Mouse (Mus musculus): ENCODE results near the gene Mark2.
A peak's percentile ranks its signal among the peaks of the same experiment; 100 is the strongest.

Mark2 gene

DNA sequence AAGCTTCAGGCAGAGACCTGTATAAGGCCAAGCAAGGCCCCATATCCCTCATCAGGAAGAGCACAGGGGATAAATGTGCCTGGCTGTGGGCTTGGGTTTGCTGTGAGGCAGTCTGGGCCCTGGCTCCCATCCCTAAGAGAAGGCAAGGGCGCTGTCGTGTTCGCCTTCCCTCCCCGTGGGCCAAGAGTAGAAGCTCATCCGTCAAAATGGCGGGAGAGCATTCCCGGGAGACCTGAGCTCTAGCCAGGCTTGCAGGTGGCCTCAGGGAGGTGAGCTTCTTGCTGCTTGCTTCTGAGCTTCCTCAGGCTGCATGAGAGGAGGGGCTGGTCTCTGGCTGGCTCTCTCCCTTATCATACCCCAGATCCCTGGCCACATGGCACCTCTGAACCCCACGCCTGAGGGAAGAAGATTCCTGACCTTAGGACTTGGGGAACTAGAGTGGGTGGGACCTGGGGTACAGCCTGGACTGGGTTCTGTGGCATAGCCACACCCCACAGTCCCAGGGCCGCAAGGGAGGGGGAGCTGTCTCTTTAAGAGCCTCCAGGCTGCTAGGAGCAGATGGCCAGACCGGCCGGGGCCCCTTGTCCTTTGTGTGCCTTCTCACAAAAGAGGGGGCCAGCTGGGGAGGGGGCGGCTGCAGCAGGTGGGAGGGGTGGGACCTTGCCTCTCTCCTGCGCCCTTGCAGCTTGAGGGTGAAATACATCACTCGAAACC is 76.0 kb downstream of the Mark2 start:
- no peak for DNase-seq

DNA sequence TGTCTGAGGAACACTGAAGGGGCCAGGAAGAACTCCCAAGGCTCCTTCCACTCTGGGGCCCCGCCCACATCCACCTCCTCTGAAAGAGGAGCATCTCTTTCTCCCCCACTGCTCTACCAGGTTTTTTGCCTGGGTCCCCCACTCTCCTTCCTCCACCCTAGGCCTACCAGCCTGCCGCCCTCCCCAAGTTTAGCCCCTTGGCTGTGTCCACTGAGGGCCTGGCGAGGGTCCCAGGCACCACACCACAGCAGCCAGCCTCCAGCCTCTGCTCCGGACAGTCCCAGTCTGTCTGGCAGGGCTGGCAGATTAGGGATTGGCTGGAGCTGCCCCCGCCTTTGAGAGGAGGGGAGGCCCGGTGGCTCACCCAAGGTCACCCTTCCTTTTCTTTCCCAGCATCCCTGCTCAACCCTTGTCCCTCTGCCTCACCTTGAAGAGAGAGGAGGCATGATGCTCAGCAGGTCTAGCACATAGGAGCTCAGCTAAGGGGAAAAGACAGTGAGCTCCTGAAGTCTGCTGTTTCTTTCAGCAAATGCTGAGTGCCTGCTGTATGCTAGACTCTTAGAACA is 76.8 kb downstream of the Mark2 start:
- no peak for DNase-seq

DNA sequence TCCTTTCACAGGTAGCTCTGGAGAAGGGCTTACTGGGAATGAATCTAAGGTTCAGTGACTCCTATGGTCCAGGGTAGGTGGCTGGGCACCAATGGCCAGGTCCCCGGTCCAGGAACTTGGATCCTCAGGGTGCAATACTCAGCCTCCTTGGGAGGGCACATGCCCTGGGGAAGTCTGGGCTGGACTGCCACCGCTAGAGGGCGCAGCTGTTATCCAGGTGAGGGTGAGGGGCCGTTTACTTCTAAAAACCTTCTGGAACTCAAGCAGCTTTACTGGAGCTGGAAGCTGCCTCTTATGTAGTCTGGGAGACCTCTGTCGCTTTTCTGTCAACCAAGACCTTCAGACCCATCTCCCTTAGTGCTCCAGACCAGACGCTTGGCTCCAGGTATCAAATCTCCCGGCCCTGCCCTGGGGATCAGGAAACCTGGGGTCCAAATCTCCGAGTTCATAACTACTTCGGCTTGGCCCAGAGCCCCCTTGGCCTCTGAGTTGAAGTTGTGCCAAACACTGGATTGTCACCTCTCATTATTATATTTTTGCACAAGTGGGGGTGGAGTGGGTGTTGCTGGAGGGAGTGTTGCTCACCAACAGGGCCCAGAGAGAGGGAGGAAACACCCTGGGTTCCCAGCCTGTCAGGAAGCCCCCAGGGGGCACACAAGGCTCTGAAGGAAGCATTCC is 77.4 kb downstream of the Mark2 start:
- DNase-seq: peak; percentile 78 to 83

DNA sequence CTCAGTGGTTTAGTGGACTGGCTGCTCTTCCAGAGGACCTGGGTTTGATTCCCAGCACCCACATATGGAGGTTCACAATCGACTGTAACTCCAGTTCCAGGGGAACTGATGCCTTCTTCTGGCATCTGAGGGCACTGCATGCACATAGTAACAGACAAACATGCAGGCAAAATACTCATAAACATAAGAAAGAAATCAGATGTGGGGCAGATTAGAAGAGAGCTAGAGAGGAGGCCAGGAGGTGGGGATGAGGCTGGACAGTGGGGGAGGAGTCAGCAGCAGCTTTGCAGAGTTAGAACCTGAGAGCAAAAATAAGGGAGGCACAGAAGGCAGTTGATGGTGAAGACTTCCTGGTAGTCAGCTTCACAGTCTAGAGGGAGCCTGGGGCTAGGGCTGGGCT is 79.1 kb downstream of the Mark2 start:
- DNase-seq: no peak

DNA sequence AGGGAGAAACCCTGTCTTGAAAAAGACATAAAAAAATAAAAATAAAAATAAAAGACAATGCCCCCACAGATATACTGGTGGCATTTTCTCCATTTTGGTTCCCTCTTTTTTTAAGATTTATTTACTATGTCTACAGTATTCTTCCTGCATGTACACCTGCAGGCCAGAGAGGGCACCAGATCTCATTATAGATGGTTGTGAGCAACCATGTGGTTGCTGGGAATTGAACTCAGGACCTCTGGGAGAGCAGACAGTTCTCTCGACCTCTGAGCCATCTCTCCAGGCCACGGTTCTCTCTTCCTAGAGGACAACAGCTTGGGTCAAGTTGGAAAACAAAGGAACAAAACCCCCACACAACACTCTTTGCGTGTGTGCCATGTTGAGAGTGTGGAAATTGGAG is 79.7 kb downstream of the Mark2 start:
- DNase-seq: no peak

DNA sequence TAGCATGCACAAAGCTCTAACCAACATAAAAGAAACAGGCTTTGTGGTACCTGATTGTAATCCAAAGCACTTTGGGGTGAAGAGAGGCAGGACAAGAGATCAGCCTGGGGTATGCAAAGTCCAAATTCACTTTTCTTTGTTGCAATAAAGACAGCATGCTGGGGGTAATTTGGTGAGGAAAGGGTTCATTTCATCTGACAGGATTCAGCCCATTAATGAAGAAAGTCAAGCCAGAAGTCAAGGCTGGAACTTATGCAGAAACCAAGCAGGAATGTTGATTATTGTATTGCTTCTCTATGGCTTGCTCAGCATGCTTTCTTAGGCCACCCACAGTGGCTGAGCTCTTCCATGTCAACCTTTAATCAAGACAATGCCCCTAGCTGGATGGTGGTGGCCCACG is 80.2 kb downstream of the Mark2 start:
- no peak for DNase-seq

DNA sequence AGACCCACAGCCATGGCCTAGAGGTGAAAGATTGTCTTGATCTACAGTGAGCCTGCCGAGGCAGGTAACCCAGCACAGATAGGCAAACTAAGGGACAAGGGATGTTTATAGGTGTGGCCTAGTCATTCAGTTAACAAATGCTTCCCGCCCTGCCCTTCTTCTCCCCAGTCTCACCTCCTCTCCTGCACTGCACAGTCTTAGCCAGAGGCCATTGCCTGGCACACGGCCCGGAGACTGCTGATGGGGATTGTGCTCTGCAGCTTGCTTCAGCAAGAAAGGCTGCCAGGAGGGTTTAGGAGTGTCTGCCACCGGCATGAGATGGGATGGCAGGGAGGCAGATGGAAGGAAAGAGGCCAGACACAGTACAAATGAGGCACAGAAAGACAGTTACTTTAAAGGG is 83.8 kb downstream of the Mark2 start:
- DNase-seq: no peak

DNA sequence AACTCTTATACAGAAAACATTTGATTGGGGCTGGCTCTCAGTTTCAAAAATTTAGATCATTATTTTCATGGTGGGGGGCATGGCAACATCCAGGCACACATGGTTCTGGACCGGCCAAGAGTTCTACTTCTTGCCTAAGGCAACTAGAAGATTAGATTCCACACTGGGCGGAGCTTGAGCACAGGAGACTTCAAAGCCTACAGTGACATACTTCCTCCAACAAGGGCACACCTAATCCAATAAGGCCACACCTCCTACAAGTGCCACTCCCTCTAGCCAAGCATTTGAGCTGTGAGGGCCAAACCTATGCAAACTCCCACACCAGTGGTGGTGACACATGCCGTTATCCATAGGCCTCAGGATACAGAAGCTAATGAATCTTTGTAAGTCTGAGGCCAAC is 95.6 kb downstream of the Mark2 start:
- DNase-seq: no peak

DNA sequence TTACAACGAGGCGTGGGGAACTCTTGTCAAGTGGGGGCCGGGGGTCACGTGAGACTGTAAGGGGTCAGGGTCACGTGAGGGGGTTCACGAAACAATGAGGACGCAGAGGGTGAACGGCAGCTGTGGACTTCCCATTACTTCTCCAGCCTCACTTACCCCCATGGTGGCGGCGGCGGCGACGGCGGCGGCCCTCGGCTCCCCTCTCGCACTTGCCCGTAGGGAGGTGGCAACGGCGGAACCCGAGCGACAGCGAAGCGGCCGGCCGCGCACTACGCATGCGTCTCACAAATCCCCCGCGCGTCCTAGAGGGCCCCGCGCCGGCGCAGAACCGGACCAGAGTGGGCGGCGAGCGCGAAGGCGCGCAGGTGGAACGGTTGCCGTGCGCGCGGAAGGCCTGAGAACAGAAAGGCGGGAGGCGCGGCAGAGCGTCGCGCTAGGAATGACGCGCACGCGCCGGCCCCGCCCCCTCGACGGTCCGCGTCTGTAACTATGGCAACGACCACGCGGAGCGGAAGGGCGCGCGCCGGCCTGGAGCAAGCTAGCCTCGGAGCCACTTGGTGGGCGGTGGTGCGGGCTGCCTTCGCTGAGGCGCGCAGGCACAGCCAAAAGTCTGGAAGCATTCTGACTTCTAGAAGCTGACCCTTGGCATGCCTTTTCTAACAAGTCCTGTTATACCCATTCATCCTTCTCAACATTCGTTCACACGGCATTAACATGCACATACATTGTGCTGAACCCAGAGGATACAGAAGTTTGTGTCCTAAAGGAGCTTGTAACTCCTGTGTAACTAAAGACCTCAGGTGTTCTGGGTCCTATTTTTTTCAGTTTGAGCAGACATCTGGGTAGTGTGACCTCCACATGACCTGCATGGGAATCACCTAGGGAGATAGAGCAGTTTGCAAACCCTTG is 100.6 kb downstream of the Mark2 start, which contains the start of gene Naa40:
Gene Naa40, minus strand, starts transcription at position 402 of the 909 bp plus-strand sequence.
- DNase-seq: peak; percentile 91 to 93

DNA sequence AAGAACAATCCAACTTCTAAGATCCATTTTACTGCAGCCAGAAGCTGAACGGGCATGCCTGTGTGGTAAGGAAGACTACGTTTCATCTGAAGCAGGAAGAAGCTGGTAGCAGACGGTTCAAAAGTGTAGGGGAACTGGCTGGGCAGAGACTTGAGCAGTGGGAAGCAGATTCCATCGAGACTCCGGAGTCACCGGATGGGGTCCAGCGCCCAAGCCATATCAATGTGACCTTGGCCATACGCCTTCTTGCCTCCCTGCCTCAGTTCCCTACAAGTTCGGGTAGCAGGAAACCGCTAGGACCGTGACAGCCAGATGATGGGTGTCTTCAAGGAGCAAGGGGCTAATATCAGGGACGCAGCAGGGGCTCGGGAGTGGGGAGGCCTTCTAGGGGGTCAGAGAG is 101.4 kb downstream of the Mark2 start:
- DNase-seq: no peak

DNA sequence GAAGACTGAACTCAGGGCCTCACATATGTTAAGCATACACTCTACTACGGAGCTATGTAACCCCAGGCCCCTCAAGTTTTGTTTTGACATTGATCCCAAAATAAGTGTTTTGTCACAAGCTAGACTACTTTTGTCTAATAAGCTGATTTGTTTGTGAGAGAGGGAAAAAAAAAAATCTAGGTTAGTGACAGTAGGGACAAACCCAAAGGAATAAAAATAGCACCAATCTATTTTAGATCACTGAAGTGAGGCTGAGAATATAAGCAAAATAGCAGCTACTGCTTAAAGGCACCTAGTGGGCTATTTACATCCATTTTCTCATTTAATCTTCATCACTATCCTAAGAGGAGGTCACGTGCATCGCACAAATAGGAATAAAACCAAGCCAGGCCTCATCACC is 102.1 kb downstream of the Mark2 start:
- DNase-seq: no peak

DNA sequence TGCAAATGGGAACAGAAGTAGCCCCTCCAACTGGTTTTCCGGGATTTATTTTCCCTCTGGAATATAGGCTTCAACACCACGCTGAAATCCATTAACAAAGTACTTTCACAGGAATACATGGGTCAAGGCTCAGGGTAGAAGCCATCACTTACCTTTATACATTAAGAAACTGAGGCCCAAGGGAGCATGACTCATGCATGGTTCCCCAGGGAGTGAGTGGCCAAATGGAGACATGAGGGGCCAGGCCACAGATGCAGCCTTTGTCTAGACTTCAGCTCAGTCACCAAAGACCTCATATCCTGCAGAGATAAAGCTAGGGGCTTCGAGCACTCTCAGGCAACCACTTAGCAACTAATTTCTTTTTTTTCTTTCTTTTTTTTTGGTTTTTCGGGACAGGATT is 104.9 kb downstream of the Mark2 start:
- DNase-seq: no peak

DNA sequence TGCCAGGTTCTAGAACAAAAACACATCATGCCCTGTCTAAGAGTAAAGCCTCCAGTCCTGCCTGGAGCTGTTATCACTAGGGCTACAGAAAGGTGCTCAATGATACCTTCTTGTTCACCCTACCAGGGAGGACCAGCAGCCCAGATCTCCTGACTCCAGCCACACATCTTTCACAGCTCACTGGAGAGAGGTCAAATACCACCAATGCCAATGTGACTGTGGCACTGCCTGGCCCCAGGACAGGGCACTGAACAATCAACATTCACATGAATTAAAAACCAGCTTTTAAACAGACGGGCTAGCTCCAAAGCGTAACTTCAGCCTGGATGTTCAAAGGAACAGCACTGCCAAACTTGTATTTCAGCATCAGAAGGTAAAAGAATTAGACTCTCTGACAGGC is 105.6 kb downstream of the Mark2 start:
- no peak for DNase-seq

DNA sequence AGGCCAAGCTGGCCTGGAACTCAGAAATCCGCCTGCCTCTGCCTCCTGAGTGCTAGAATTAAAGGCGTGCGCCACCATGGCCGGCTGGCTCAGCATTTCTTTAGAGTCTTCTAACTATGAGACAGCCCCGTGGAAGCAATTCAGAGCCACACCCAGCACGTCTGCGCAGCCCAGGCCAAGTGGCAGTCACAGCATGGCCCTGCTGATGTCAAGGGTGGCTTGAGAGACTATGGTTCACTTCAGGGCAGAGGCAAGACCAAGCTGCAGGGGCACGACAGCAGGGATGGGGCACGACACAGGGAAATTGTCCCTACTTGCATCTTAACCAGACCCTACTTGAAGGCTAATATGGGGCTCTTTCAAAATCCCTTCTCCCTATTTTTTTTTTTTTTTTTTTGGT is 106.2 kb downstream of the Mark2 start:
- no peak for DNase-seq

DNA sequence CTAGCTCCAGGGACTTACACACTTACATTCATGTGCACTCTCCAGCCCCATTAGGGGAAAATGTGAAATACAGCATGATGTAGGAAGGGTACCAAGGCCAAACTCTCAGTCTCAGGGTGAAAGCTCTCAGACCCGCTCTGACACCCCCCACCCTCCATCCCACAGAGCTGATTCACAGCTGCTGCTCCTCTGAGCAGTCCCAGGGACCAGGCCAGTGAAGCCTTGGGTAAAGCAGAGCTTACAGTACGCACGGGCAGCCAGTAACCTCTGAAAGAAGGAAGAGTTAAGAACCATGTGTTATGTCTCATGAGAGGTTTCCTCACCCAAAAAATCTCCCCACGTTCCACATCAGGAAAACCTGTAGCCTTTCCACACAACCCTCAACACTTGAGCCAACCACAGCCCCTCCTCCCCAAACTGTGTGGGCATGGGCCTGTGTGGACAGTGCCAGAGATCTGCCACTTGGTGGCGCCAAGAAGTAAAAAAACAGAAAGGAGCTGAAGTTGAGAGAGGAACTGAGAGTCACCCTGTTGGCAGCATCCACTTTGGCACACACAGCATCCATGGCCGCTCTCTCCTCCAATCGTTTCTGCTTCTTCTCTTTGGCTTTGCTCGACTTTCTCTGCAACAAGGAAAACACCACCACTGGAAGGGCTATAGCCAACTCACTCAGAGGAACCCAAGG is 107.0 kb downstream of the Mark2 start:
- peak; percentile 79 to 86 for DNase-seq

DNA sequence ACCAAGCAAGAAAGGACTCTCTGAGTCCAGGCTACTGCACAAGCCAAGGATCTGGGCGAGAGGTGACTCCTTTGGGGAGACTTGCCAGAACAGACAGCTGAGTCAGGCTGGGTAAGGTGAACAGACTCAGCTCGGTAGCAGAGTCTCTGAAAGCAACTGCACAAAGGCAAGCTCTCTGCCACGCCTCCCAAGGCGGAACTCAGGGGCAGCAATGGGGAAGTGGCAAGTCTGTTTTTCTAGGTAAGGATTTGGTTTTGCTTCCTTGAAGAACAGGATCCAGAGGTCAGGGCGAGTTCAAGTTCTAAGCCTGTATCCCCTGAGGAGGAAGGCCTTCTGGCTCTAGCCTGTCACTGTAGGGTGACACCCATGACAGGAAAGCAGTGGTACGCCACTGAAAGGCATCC is 115.1 kb downstream of the Mark2 start:
- DNase-seq: peak; percentile 51 to 62

All from lung, adult 18-20 months (tissue).